Mouse (Mus musculus): ENCODE results near the gene Myo6. TPM values are rescaled to one million over a fixed set of nuclear protein-coding genes. Genes with fewer than 3 reads are reported as not detected.

The Myo6 gene
- total RNA-seq, 2 experiments from 2014 or later = 7.3 to 8.3 TPM

GRCm38 (mm10) chr9:80188324-80188893, 23.6 kb downstream of the Myo6 start:
- intact Hi-C loops (cut with DNase I) = no loop called here
- Histone ChIP-seq H3K4me3 (no peak overlapping the region), H3K27ac (no peak overlapping the region)
- TF ChIP-seq CTCF (IDR thresholded peaks at IDR 0.05) = no peak
- no peak for DNase-seq

GRCm38 (mm10) chr9:80191240-80191639, 26.4 kb downstream of the Myo6 start:
- Histone ChIP-seq H3K27ac (peak overlapping the region; percentile 60), H3K4me3 (no peak overlapping the region)
- intact Hi-C loops (cut with DNase I) = no loop called here
- DNase-seq = no peak
- no peak for TF ChIP-seq CTCF (IDR thresholded peaks at IDR 0.05)

GRCm38 (mm10) chr9:80192324-80192723, 27.5 kb downstream of the Myo6 start:
- TF ChIP-seq CTCF (IDR thresholded peaks at IDR 0.05) = no peak
- H3K27ac ChIP-seq = peak overlapping the region; percentile 60
- DNase-seq = peak; percentile 53
- intact Hi-C loops (cut with DNase I) = no loop called here
- peak overlapping the region; percentile 45 for H3K4me3 ChIP-seq

- no peak for TF ChIP-seq CTCF (IDR thresholded peaks at IDR 0.05)
- Histone ChIP-seq H3K27ac (no peak overlapping the region), H3K4me3 (no peak overlapping the region)
- intact Hi-C loops (cut with DNase I) = no loop called here
- no peak for DNase-seq
These were observed 29.6 kb downstream of the Myo6 start for GRCm38 (mm10) chr9:80194446-80194845.

- TF ChIP-seq CTCF (IDR thresholded peaks at IDR 0.05) = no peak
- intact Hi-C loops (cut with DNase I) = no loop called here
- peak; percentile 54 for DNase-seq
- Histone ChIP-seq H3K4me3 (no peak overlapping the region), H3K27ac (peak overlapping the region; percentile 40)
These were observed 31.3 kb downstream of the Myo6 start for GRCm38 (mm10) chr9:80196161-80196560.

- Histone ChIP-seq H3K27ac (no peak overlapping the region), H3K4me3 (no peak overlapping the region)
- DNase-seq = no peak
- intact Hi-C loops (cut with DNase I) = no loop called here
- no peak for TF ChIP-seq CTCF (IDR thresholded peaks at IDR 0.05)
These were observed 32.4 kb downstream of the Myo6 start for GRCm38 (mm10) chr9:80197233-80197632.

- no peak for TF ChIP-seq CTCF (IDR thresholded peaks at IDR 0.05)
- intact Hi-C loops (cut with DNase I) = no loop called here
These were observed 36.0 kb downstream of the Myo6 start for GRCm38 (mm10) chr9:80200855-80201254.

GRCm38 (mm10) chr9:80202374-80203060, 37.7 kb downstream of the Myo6 start:
- intact Hi-C loops (cut with DNase I) = no loop called here
- Histone ChIP-seq H3K4me3 (no peak overlapping the region), H3K27ac (no peak overlapping the region)
- TF ChIP-seq CTCF (IDR thresholded peaks at IDR 0.05) = no peak
- peak; percentile 41 for DNase-seq

More at GRCm38 (mm10) chr9:80200855-80201254, 36.0 kb downstream of the Myo6 start:
- no peak overlapping the region for H3K4me3 ChIP-seq
- DNase-seq = no peak
- no peak overlapping the region for H3K27ac ChIP-seq

- no peak for DNase-seq
- H3K4me3 ChIP-seq = no peak overlapping the region
- intact Hi-C loops (cut with DNase I) = no loop called here
- H3K27ac ChIP-seq = no peak overlapping the region
- no peak for TF ChIP-seq CTCF (IDR thresholded peaks at IDR 0.05)
These were observed 43.9 kb downstream of the Myo6 start for GRCm38 (mm10) chr9:80208681-80209080.

- no peak overlapping the region for H3K27ac ChIP-seq
- H3K4me3 ChIP-seq = no peak overlapping the region
- DNase-seq = no peak
- no peak for TF ChIP-seq CTCF (IDR thresholded peaks at IDR 0.05)
- intact Hi-C loops (cut with DNase I) = no loop called here
These were observed 44.6 kb downstream of the Myo6 start for GRCm38 (mm10) chr9:80209459-80209858.

GRCm38 (mm10) chr9:80210096-80210495, 45.3 kb downstream of the Myo6 start:
- no peak overlapping the region; the same call in 1 of the 2 replicates for H3K27ac ChIP-seq
- no peak for TF ChIP-seq CTCF (IDR thresholded peaks at IDR 0.05)
- no peak for DNase-seq
- intact Hi-C loops (cut with DNase I) = no loop called here
- no peak overlapping the region for H3K4me3 ChIP-seq

GRCm38 (mm10) chr9:80213428-80213827, 48.6 kb downstream of the Myo6 start:
- TF ChIP-seq CTCF (IDR thresholded peaks at IDR 0.05) = no peak
- intact Hi-C loops (cut with DNase I) = no loop called here
- DNase-seq = no peak
- no peak overlapping the region for H3K4me3 ChIP-seq
- H3K27ac ChIP-seq = no peak overlapping the region

GRCm38 (mm10) chr9:80215502-80215901, 50.7 kb downstream of the Myo6 start:
- H3K27ac ChIP-seq = no peak overlapping the region
- intact Hi-C loops (cut with DNase I) = no loop called here
- TF ChIP-seq CTCF (IDR thresholded peaks at IDR 0.05) = no peak
- H3K4me3 ChIP-seq = no peak overlapping the region
- DNase-seq = no peak

Measured in gastrocnemius, adult 2 months (tissue).